Mouse (Mus musculus) 416B (cell line): ENCODE measurements around the gene Tgif2lx2.
"Not testable (repeated sequence)": the region's sequence is repeated elsewhere in the genome, so short reads cannot be mapped to it uniquely, and the experiment has no call there.

Source experiments
- DNase-seq: peaks from one replicate; pipeline ENCODE4 v3.0.0; 2011; ENCODE audit warnings: low read depth

Gene Tgif2lx2

DNA sequence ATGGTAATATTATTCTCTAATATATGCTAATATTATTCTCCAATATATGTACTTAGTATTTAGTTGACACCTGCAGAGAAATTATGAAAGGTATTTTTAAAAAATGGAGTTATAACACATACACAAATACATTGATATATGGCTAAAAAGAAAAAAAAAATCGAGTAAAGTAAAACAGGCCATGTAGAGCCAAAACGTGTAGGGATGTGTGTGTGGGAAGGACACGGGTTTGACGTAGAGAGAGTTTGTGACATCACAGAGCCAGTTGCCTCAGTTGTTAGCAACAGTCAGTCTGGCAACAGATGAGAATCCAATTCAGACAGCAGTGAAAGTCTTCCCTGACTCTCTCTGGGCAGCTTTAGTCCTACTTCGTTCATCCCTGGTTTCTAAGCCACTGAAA lies at the start of gene Tgif2lx2:
Gene Tgif2lx2 (plus strand): TSS at position 301 of the 400 bp plus-strand sequence.
- DNase-seq, result not testable (repeated sequence)
